Mouse (Mus musculus) mouse embryonic stem cell (cell line): Measurements from ENCODE around the gene Gm14440.
"Not testable (repeated sequence)": the region's sequence is repeated elsewhere in the genome, so short reads cannot be mapped to it uniquely, and the experiment has no call there.

Experiments
- in situ Hi-C, 2 experiments: fragments of 300-500 bp; cut with MboI; formaldehyde crosslinking; loops; 1 replicate in 1 of 2; 3 replicates in 1 of 2; pipeline ENCODE4 v1.14.3; 2019 to 2020; ENCODE audit warnings: low sequenced_read_pairs in 2 of 2, low pct_unique_long_range_greater_than_20kb in 1 of 2, mixed read lengths in 1 of 2; ENCODE audit not compliant: unreplicated experiment in 1 of 2

Gm14440 gene

GRCm38 (mm10) chr2:175274825-175275224 is at the start of gene Gm14440:
Gene Gm14440, plus strand, starts transcription at chr2:175275125.
- in situ Hi-C loops = not testable (repeated sequence)
